Mouse (Mus musculus) lung, embryonic 16.5 days (tissue): ENCODE measurements around the gene Slc25a44. TPM values are rescaled to one million over a fixed set of nuclear protein-coding genes. Genes with fewer than 3 reads are reported as not detected.
A peak's percentile ranks its signal among the peaks of the same experiment; 100 is the strongest.

Experiments
- ATAC-seq: fragments of 200-750 bp; cut with Nextera tagmentation; 2 replicates; pipeline ENCODE4 v1.8.0; 2017; ENCODE audit warnings: low read depth, mild to moderate bottlenecking, moderate library complexity
- H3K27ac ChIP-seq: fragments of 300-500 bp; sonication (generic); 2 replicates; pipeline ENCODE4 v1.5.1; 2014; ENCODE audit warnings: mild to moderate bottlenecking, control low read depth, low read length
- H3K27me3 ChIP-seq: fragments of 300-500 bp; sonication (generic); 2 replicates; pipeline ENCODE4 v1.6.1; 2014; ENCODE audit warnings: low read depth, low read length, mixed read lengths; ENCODE audit not compliant: control insufficient read depth, insufficient read depth
- H3K36me3 ChIP-seq: fragments of 300-500 bp; sonication (generic); 2 replicates; pipeline ENCODE4 v1.6.1; 2014; ENCODE audit warnings: low read length; ENCODE audit not compliant: control insufficient read depth, insufficient read depth
- H3K4me1 ChIP-seq: fragments of 300-500 bp; sonication (generic); replicated peaks from 2 replicates; pipeline ENCODE4 v1.6.1; 2014; ENCODE audit warnings: low read length, mixed read lengths; ENCODE audit not compliant: control insufficient read depth, insufficient read depth
- H3K4me2 ChIP-seq: fragments of 300-500 bp; sonication (generic); 2 replicates; pipeline ENCODE4 v1.6.1; 2014; ENCODE audit warnings: low read depth, low read length, control low read depth
- H3K4me3 ChIP-seq: fragments of 300-500 bp; sonication (generic); 2 replicates; pipeline ENCODE4 v1.5.1; 2014; ENCODE audit warnings: mild to moderate bottlenecking, low read length, control low read depth
- H3K9ac ChIP-seq: fragments of 300-500 bp; sonication (generic); 2 replicates; pipeline ENCODE4 v1.6.1; 2014; ENCODE audit warnings: low read length, control low read depth
- H3K9me3 ChIP-seq: fragments of 300-500 bp; sonication (generic); 2 replicates; pipeline ENCODE4 v1.6.1; 2016; ENCODE audit warnings: low read length; ENCODE audit not compliant: control insufficient read depth
- WGBS: fragments of 180-500 bp; shearing (Covaris S2); extraction: QIAGEN DNeasy Blood & Tissue Kit; methylation state at CpG from one replicate; pipeline ENCODE4 v1.1.7; 2014; 5-methylcytosine and 5-hydroxymethylcytosine counted together
- polyA plus RNA-seq: library from polyadenylated mRNA; unstranded; fragments of >200 nt; fragmentation: Nextera tagmentation; extraction: Ambion mirVana; gene quantifications from 2 replicates; pipeline ENCODE4 v1.2.1, GENCODE M21; 2015

Slc25a44 gene
- polyA plus RNA-seq, 1 experiment from 2014 or later = 16.0 TPM

DNA sequence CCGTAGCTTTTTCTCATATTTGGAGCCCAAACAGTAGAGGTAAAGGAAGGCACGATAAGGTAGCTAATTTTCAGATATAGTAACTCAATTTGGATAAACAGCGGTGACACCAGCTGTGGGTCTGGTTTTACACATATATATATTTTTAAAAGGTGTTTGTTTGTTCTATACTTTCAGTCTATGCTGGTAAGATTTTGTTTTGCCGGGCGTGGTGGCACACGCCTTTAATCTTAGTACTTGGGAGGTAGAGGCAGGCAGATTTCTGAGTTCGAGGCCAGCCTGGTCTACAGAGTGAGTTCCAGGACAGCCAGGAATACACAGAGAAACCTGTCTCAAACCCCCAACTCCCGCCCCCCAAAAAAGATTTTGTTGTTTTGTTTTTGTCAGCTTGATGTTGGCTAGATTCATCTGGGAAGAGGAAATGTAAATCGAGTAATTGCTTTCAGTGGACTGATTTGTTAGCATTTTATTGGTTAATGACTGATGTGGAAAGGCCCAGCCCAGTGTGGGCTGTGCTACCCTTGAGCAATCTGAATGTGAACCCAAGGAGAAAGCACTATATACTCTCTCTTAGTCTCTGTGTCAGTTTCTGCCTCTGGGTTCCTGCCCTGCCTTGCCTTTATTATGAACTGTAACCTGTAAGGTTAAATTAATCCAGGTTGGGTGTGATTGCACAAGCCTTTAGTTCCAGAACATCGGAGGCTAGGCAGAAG, 925 bp upstream of the Slc25a44 start:
- no peak overlapping the region for H3K4me2 ChIP-seq
- no peak overlapping the region for H3K27ac ChIP-seq
- peaks cover 21% of the 10 kb centered on the region for H3K4me1 ChIP-seq
- H3K9ac ChIP-seq = peak overlapping the region; percentile 47; the same call in 1 of the 2 replicates
- H3K36me3 ChIP-seq = no peaks in the 10 kb centered on the region; the same call in 1 of the 2 replicates
- no peak for ATAC-seq
- H3K9me3 ChIP-seq = no peaks in the 10 kb centered on the region
- WGBS = 79% methylated on average over 10 of the region's 10 CpGs
- no peaks in the 10 kb centered on the region for H3K27me3 ChIP-seq
- H3K4me3 ChIP-seq = no peak overlapping the region

DNA sequence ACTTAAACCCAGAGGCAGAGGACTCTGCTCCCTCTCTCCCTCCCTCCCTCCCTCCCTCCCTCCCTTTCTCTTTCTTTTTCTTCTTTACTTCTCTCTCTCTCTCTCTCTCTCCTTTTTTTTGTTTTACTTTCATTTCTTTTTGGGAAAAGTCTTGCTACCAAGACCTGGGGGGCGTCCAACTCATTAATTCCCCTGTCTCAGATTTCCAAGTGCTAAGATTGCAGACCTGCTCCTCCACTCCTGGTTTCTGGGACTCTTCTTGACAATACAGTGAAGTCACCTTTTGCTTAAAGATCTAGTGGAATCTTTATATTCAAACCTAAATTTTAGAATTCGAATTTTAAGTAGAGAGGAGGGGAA, 371 bp upstream of the Slc25a44 start:
- peak overlapping the region; percentile 94 for H3K4me3 ChIP-seq
- H3K36me3 ChIP-seq = peaks cover 5% of the 10 kb centered on the region
- no peaks in the 10 kb centered on the region for H3K9me3 ChIP-seq
- H3K4me2 ChIP-seq = peak overlapping the region; percentile 86
- peak overlapping the region; percentile 47 for H3K9ac ChIP-seq
- H3K27me3 ChIP-seq = no peaks in the 10 kb centered on the region
- H3K27ac ChIP-seq = no peak overlapping the region
- WGBS = 11% methylated on average over 2 of the region's 2 CpGs
- ATAC-seq = no peak
- H3K4me1 ChIP-seq = peaks cover 21% of the 10 kb centered on the region

DNA sequence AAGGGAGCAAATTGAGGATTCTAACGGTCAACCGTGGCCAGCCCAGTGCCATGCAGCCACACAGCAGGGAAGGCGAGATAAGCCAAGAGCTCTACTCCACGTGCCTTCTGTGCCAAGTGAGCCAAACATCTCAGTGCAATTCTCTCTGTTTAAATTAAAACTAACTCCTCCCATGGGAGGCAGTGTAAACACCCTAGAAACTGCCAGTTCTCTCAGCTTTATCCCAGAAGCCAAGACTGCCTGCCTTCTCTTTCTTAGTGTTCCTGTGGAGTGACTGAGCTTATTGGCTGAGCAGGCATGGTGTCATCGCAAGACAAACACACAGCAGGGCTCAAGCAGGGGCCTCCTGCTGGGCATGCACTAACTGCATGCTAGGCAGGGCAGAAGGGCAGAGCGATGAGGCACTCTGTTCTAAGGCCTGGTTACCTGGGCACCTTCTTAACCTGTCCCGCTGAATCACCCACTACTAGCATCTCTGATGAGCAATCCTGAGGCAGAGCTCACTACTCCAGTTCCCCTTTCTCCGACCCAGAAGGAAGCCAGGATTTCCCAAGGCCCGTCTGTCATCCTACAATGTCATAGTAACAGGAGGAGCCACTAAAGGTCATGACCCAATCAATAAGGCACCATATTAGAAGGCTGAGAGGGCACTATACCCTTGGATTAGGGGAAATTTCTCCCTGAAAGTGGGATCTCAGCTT, 2.8 kb downstream of the Slc25a44 start:
- Histone ChIP-seq H3K4me1 (peaks cover 21% of the 10 kb centered on the region), H3K9ac (peak overlapping the region; percentile 28; the same call in 1 of the 2 replicates), H3K27ac (peak overlapping the region; percentile 20; the same call in 1 of the 2 replicates), H3K27me3 (no peaks in the 10 kb centered on the region), H3K36me3 (peaks cover 19% of the 10 kb centered on the region), H3K9me3 (no peaks in the 10 kb centered on the region), H3K4me3 (no peak overlapping the region), H3K4me2 (no peak overlapping the region)
- ATAC-seq = peak; percentile 45
- 24% methylated on average over 9 of the region's 9 CpGs for WGBS

DNA sequence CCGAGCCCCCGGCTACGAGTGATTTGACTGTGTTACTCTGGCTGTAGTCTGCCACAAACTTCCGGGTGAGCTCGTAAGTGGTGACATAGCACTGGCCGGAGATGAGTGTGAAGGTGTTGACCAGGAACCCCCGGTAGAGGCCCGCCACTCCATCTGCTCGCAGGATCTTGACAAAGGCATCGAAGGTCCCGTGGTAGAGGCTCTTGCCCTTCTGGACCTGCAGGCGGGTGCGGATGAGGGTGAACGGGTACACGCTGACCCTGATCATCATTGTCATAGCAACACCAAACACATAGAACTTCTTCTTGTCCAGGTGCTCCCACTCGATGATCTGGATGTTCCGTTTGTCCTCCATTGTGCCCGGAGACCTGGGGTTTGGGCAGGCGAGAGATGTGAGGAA, 4.2 kb downstream of the Slc25a44 start:
- H3K4me2 ChIP-seq = no peak overlapping the region
- H3K36me3 ChIP-seq = peaks cover 20% of the 10 kb centered on the region
- H3K9ac ChIP-seq = no peak overlapping the region
- no peaks in the 10 kb centered on the region for H3K9me3 ChIP-seq
- WGBS = 93% methylated on average over 19 of the region's 19 CpGs
- no peak for ATAC-seq
- peaks cover 21% of the 10 kb centered on the region for H3K4me1 ChIP-seq
- no peak overlapping the region for H3K4me3 ChIP-seq
- H3K27me3 ChIP-seq = no peaks in the 10 kb centered on the region
- no peak overlapping the region for H3K27ac ChIP-seq

DNA sequence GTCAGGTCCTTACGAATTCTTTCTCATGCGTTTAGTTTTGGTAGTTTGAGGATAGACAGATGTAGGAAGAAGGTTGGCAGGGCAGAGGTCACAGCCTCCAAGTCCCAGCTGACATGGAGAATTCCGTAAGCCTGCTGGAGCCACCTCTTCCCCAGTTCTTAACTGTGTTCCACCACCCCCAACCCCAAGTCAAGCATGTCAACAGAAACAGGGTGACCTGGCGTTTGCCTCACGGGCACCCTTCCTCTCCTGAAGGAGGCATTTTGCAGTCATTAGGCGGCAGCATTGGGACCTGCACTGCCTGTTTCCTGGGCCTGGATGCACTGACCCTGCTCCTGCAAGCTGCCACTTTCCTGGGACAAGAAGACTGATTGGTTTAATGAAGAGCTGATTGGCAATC, 6.9 kb downstream of the Slc25a44 start:
- no peak overlapping the region for H3K4me2 ChIP-seq
- no peak overlapping the region for H3K4me3 ChIP-seq
- H3K27ac ChIP-seq = no peak overlapping the region
- H3K9me3 ChIP-seq = no peaks in the 10 kb centered on the region
- H3K9ac ChIP-seq = no peak overlapping the region
- no peaks in the 10 kb centered on the region for H3K27me3 ChIP-seq
- 77% methylated on average over 6 of the region's 6 CpGs for WGBS
- no peak for ATAC-seq
- peaks cover 8% of the 10 kb centered on the region for H3K4me1 ChIP-seq
- H3K36me3 ChIP-seq = peaks cover 22% of the 10 kb centered on the region

DNA sequence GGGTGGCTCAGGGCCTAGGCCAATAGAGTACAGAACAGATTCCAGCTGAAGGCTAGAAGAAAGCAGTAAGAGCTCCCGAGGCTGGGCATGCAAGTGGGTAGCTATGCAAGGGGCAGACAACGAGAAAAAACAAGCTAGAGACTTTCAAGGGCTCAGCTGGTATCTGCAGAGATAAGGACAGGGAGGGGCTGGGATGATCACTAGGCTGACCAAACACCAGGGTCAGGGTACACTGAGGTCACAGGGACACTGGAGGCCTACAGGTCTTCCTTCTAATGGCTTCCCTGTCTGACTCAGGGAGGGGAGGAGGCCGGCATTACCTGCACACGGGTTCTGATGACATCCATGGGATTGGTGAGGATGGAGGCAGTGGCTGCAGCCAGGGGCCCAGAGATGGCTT, 9.3 kb downstream of the Slc25a44 start:
- no peak for ATAC-seq
- Histone ChIP-seq H3K4me2 (no peak overlapping the region), H3K4me3 (no peak overlapping the region), H3K9ac (no peak overlapping the region), H3K36me3 (peaks cover 24% of the 10 kb centered on the region), H3K9me3 (no peaks in the 10 kb centered on the region), H3K27ac (no peak overlapping the region), H3K27me3 (no peaks in the 10 kb centered on the region), H3K4me1 (peaks cover 3% of the 10 kb centered on the region; the same call in 1 of the 2 replicates)
- WGBS = 65% methylated on average over 4 of the region's 4 CpGs

DNA sequence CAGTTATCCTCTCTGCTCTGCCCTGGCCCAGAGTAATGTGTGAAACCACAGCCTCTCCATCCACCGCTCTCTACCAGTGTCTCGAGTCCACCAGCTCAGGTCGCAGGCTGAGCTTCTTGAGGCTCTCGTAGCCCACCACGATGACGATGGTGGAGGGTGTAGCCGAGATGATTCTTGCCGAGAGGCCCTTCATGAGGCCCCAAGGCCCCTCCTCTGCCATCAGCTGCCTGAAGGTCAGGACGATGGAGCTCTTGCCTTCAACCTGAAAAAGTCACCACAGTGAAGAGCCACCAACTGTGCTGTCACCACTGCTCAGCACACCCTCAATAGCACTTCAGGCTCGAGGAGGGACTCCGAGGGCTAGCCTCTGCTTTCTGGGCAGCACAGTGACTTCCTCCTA, 12.3 kb downstream of the Slc25a44 start:
- H3K4me2 ChIP-seq = no peak overlapping the region
- H3K4me1 ChIP-seq = peaks cover 14% of the 10 kb centered on the region
- 81% methylated on average over 11 of the region's 11 CpGs for WGBS
- ATAC-seq = no peak
- no peak overlapping the region for H3K9ac ChIP-seq
- H3K9me3 ChIP-seq = no peaks in the 10 kb centered on the region
- H3K36me3 ChIP-seq = peaks cover 9% of the 10 kb centered on the region; the same call in 1 of the 2 replicates
- H3K27me3 ChIP-seq = no peaks in the 10 kb centered on the region
- no peak overlapping the region for H3K27ac ChIP-seq
- H3K4me3 ChIP-seq = no peak overlapping the region

DNA sequence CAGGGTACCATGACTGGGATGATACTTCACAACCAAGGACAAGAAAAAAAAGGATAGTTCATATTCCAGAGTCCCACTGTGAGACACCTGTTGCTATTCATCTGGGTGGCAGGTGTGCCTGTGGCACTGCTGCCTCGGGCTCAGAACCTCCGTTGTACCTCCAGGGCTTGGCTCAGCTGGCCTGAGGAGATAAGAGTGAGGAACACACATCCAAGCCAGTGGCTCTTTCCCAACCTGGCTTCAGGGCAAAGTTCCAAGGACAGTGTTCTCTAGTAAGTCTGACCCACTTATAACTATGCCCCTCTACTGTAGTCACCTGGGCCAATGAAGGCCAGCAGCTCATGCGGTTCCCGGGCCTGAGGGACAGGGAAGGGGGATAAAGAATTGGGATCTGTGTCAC, 13.3 kb downstream of the Slc25a44 start:
- Histone ChIP-seq H3K4me2 (no peak overlapping the region), H3K36me3 (peaks cover 5% of the 10 kb centered on the region; the same call in 1 of the 2 replicates), H3K9me3 (no peaks in the 10 kb centered on the region), H3K9ac (no peak overlapping the region), H3K27ac (no peak overlapping the region), H3K4me1 (peaks cover 17% of the 10 kb centered on the region), H3K27me3 (no peaks in the 10 kb centered on the region), H3K4me3 (no peak overlapping the region)
- 86% methylated on average over 4 of the region's 4 CpGs for WGBS
- no peak for ATAC-seq

DNA sequence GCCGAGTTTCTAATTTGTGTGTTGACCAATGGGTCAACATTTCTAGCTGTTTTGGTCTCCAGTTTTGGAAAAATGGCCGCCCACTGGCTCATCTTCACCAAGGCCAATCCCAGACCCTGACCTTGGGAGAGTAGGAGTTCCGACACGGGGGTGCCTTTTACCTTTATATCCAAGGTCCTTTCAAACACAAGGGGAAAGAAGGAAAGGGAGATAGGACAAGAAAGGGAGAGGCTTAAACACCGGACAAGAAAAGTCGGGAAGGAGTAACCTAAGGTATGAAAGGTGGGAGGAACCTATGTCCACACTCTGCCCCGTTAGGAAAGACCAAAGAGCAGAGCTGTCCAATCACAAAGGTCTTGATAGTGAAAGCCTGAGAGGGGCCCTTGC, 14.3 kb downstream of the Slc25a44 start:
- peaks cover 5% of the 10 kb centered on the region; the same call in 1 of the 2 replicates for H3K36me3 ChIP-seq
- H3K27me3 ChIP-seq = no peaks in the 10 kb centered on the region
- no peaks in the 10 kb centered on the region for H3K9me3 ChIP-seq
- peak overlapping the region; percentile 67 for H3K27ac ChIP-seq
- H3K4me3 ChIP-seq = peak overlapping the region; percentile 79
- WGBS = 15% methylated on average over 7 of the region's 7 CpGs
- H3K4me1 ChIP-seq = peaks cover 17% of the 10 kb centered on the region
- peak overlapping the region; percentile 65 for H3K4me2 ChIP-seq
- no peak for ATAC-seq
- H3K9ac ChIP-seq = peak overlapping the region; percentile 61
